Mouse (Mus musculus): Measurements from ENCODE around the gene Bcat1. TPM values are rescaled to one million over a fixed set of nuclear protein-coding genes. Genes with fewer than 3 reads are reported as not detected.

Bcat1 gene
- polyA plus RNA-seq, 1 experiment from 2014 or later: 5.0 TPM

Other genes with a start within 250 kb of the Bcat1 start
- gene Lrmp, start 39.5 kb upstream of the Bcat1 start, polyA plus RNA-seq (2014; fragmentation: Nextera tagmentation; extraction: Ambion mirVana): 27.1 and 28.8 TPM in 2 replicates
- gene Casc1, start 134.8 kb upstream of the Bcat1 start, polyA plus RNA-seq (2014; fragmentation: Nextera tagmentation; extraction: Ambion mirVana): 0.22 and 0.40 TPM in 2 replicates
- gene Etfrf1, start 134.9 kb upstream of the Bcat1 start, polyA plus RNA-seq (2014; fragmentation: Nextera tagmentation; extraction: Ambion mirVana): 23.1 and 24.8 TPM in 2 replicates
- 92.3 and 92.8 TPM in 2 replicates for gene Kras, start 174.1 kb upstream of the Bcat1 start, polyA plus RNA-seq (2014; fragmentation: Nextera tagmentation; extraction: Ambion mirVana)